Comparison of ENCODE assay signal across 13 mouse cellular contexts in the genomic region with DNA sequence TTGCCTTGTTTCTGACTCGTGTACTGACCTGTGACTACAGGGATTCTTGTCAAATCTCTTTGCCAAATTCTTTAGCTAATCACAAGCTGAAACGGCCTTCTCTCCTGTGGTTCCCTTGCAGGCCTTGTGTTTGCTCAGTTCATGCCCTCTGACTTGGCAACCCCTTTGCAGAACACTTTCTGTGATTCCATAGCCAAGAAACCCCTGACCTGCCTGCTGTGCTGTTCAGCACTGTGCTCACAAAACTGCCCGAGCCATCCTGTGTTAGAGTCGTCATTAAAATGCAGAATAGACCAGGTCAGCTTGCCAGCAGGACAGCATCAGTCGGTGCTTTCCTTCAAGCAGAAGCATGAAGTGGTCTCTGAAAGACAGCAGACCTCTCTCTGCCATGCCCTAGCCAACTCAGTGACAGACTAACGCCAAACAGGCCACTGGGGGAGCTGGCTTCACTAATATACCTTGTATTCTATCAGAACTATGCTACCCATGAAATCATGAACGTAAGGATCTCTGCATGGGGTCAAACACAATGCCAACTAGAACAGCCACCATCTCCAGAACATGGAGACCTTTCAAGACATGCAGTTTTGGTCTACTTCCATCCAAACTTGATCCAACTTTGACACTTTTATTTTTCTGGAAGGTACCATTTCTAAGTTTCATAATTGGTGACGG.
DNase-seq lines count a peak whose midpoint lies in the region; ATAC-seq lines count a peak whose summit lies in the region.
"Had no signal": no experiment of that assay in that cellular context is flagged by ENCODE, and none has a peak within 500 bp of the region (broad histone marks: within the 10 kb centered on the region; RNA-seq: fewer than 3 reads in every experiment).

No protein-coding gene starts in this region.

- H3K9me3 ChIP-seq in kidney, embryonic 15.5 days (replicated peaks), result no peaks in the 10 kb centered on the region
- H3K9me3 ChIP-seq: lung, embryonic 15.5 days; neural tube, embryonic 13.5 days; stomach, embryonic 15.5 days had no signal

- H3K4me1 ChIP-seq in kidney, embryonic 15.5 days, result peaks cover 16% of the 10 kb centered on the region; the same call in 1 of the 2 replicates
- H3K4me1 ChIP-seq: stomach, embryonic 15.5 days had no signal

- peak overlapping the region; percentile 32; the same call in 1 of the 2 replicates for H3K27ac ChIP-seq in kidney, embryonic 15.5 days
- H3K27ac ChIP-seq: lung, embryonic 15.5 days; neural tube, embryonic 13.5 days; stomach, embryonic 15.5 days had no signal

- no peak for ATAC-seq in kidney, embryonic 15.5 days (replicated peaks; ENCODE audit: low FRiP score)
- no peak for ATAC-seq in activated CD4-positive, CD25-positive, alpha-beta regulatory T cell, adult 4 months

- H3K9ac ChIP-seq in kidney, embryonic 15.5 days, result no peak overlapping the region
- H3K9ac ChIP-seq: lung, embryonic 15.5 days; neural tube, embryonic 13.5 days; stomach, embryonic 15.5 days had no signal

- no peaks in the 10 kb centered on the region for H3K27me3 ChIP-seq in kidney, embryonic 15.5 days
- H3K27me3 ChIP-seq: lung, embryonic 15.5 days; neural tube, embryonic 13.5 days; stomach, embryonic 15.5 days had no signal

- DNase-seq in embryo, embryonic 10.5 days (ENCODE audit: low spot score), result peak; percentile 30
- no peak for DNase-seq in embryo, embryonic 11 days
- DNase-seq in lung, postnatal 36 days, result peak; percentile 6
- DNase-seq in lung, postnatal 4 days, result no peak
- peak; percentile 36 to 57 for DNase-seq in cerebellum, postnatal 36 days
- no peak for DNase-seq in spleen, adult 12 weeks (ENCODE audit: low spot score)
- DNase-seq: B cell, adult 2 months; layer of hippocampus, adult 9-11 months had no signal

- H3K36me3 ChIP-seq in kidney, embryonic 15.5 days, result no peaks in the 10 kb centered on the region
- H3K36me3 ChIP-seq: lung, embryonic 15.5 days; neural tube, embryonic 13.5 days; stomach, embryonic 15.5 days had no signal

- H3K4me3 ChIP-seq in kidney, embryonic 15.5 days (replicated peaks), result no peak overlapping the region
- H3K4me3 ChIP-seq: lung, embryonic 15.5 days; neural tube, embryonic 13.5 days; stomach, embryonic 15.5 days had no signal

- WGBS in kidney, embryonic 15.5 days, result 63% methylated on average over 8 of the region's 8 CpGs

- no peak overlapping the region for H3K4me2 ChIP-seq in kidney, embryonic 15.5 days
- H3K4me2 ChIP-seq: lung, embryonic 15.5 days; neural tube, embryonic 13.5 days; stomach, embryonic 15.5 days had no signal

Comparison
In these comparisons a context has a peak if more than half of its experiments do, and no peak if none do; other contexts are left out.
1. DNase-seq: peak in embryo, embryonic 10.5 days (single experiment), lung, postnatal 36 days (single experiment) and cerebellum, postnatal 36 days (2 of 2); none in embryo, embryonic 11 days (single experiment), lung, postnatal 4 days (0 of 2) and spleen, adult 12 weeks (single experiment).